Mouse (Mus musculus): ENCODE data around the gene Ccdc28b. TPM values are rescaled to one million over a fixed set of nuclear protein-coding genes. Genes with fewer than 3 reads are reported as not detected.

Ccdc28b gene
- total and polyA plus RNA-seq, 3 experiments = 18.3 to 29.1 TPM; not detected in 1

DNA sequence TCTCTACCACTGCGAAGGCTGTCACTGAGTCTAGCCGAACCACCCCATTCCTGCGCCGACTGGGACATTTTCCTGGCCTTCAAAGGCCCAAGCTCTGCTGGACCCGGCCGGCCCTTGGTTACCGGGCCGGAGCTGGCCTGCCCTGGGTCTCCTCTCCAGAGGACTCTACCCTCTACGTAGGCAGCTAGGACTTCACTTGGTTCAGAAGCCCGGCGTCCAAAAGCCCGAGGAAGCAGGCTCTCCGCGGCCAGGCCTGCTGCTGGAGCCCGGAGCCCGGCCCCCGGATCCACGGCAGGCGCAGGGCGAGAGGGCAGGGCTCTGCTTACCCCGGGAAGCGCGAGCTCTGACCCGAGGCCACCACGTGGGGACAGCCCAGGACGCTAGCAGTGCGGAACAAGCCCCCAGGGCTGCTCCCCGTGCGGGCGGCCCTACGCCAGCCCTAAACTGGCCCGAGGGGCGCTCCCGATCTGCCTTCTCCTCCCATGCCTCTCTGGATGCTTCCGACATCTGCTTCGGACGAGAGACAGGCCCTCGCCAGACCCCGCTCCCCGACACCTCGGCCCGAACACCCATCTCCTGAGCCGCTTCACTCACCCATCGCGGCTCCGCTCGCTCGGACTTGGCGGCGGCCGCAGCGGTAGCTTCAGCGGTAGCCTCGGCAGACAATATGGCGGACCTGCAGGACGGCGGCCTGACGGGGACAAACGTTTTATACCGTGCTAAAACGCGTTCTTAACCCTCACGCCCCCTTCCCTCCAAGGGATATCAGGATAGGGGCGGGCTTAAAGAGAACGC lies 48.5 kb upstream of the Ccdc28b start, which contains the start of gene Kpna6 (continued):
- TF ChIP-seq USF1 (IDR thresholded peaks at IDR 0.05; ENCODE audit: low read depth, low read length) (no peak), POLR2A (IDR thresholded peaks at IDR 0.05; ENCODE audit: control insufficient read depth in 1 of 2, insufficient read depth in 1 of 2, low read depth in 1 of 2, low read length in 2 of 2, poor library complexity in 1 of 2) (peak; percentile 40 to 74; a peak in 2 of 4 replicates), USF2 (IDR thresholded peaks at IDR 0.05; ENCODE audit: borderline replicate concordance in 1 of 2, insufficient read depth in 1 of 2, low read depth in 1 of 2, low read length in 2 of 2) (no peak), UBTF (IDR thresholded peaks at IDR 0.05; ENCODE audit: borderline replicate concordance, insufficient read depth, low read depth, low read length) (peak; percentile 78; the same call in 1 of the 2 replicates), MAFK (IDR thresholded peaks at IDR 0.05; ENCODE audit: borderline replicate concordance, low read depth, low read length) (no peak), ZC3H11A (IDR thresholded peaks at IDR 0.05; ENCODE audit: low read depth, low read length) (no peak), EP300 (IDR thresholded peaks at IDR 0.05; ENCODE audit: low read depth in 1 of 2, low read length in 2 of 2) (no peak), MEF2A (IDR thresholded peaks at IDR 0.05; ENCODE audit: extremely low read depth, insufficient replicate concordance, low read depth, low read length, poor library complexity, severe bottlenecking) (no peak), POLR2AphosphoS5 (IDR thresholded peaks at IDR 0.05; ENCODE audit: borderline replicate concordance, low read depth, low read length) (no peak), ZKSCAN1 (IDR thresholded peaks at IDR 0.05; ENCODE audit: low read depth, low read length) (no peak), JUND (IDR thresholded peaks at IDR 0.05; ENCODE audit: low read depth, low read length) (no peak), NRF1 (IDR thresholded peaks at IDR 0.05; ENCODE audit: insufficient read depth, low read depth, low read length, poor library complexity, severe bottlenecking) (peak; percentile 31; the same call in 1 of the 2 replicates), MXI1 (IDR thresholded peaks at IDR 0.05; ENCODE audit: low read depth, low read length) (no peak; the same call in 1 of the 2 replicates), HCFC1 (IDR thresholded peaks at IDR 0.05; ENCODE audit: low read depth, low read length) (peak; percentile 90)

DNA sequence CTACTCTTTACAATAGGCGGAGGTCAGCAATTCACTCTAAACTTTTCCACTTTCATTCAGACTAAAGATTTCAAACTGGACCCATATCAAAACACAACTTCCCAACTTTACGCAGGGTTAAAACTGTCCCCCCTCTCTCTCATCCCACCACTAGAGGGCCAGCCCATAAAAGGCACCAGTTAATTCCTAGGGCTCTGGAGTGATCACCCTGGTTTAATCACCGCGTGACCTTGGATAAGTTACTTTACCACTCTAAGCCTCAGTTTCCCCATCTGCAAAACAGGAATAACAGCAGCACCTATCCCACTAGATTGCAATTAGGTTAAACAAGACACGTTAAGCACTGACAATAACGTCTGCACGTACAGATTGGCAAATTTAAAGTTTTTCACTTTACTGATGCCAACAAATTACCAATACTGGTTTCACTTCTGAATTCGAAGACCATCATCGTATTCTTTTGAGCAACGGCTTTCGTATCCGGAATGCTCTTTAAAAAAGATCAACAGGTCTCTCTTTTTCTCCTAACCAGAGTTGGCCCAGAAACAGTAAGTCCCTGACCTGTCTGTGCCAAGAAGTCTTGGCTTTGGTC lies 47.8 kb upstream of the Ccdc28b start:
- H3K9ac ChIP-seq (ENCODE audit: control insufficient read depth, low read depth, low read length, poor library complexity, severe bottlenecking) = peak overlapping the region; percentile 95
- H3K4me1 ChIP-seq (ENCODE audit: control insufficient read depth in 1 of 2, insufficient read depth in 2 of 2, low read length in 2 of 2) = peaks cover 8 to 11% of the 10 kb centered on the region in 2 experiments
- peak; percentile 84 for DNase-seq (ENCODE audit: low read depth, low spot score)
- H3K79me2 ChIP-seq (ENCODE audit: control insufficient read depth, insufficient read depth, low read length, poor library complexity) = peaks cover 25% of the 10 kb centered on the region
- H3K27ac ChIP-seq (ENCODE audit: control insufficient read depth, low read depth, low read length) = peak overlapping the region; percentile 67
- H3K27me3 ChIP-seq (ENCODE audit: control insufficient read depth in 1 of 2, insufficient read depth in 2 of 2, low read length in 2 of 2) = no peaks in the 10 kb centered on the region
- H3K4me3 ChIP-seq (ENCODE audit: control insufficient read depth in 1 of 2, insufficient read depth in 1 of 2, low read depth in 2 of 2, low read length in 2 of 2) = peak overlapping the region; percentile 77 to 98
- no peaks in the 10 kb centered on the region for H3K9me3 ChIP-seq (replicated peaks; ENCODE audit: insufficient read depth, low read length)
- peaks cover 0 to 9% of the 10 kb centered on the region in 2 experiments; a peak in 2 of 4 replicates for H3K36me3 ChIP-seq (ENCODE audit: control insufficient read depth in 1 of 2, insufficient read depth in 2 of 2, low read length in 2 of 2)
- peak; percentile 63 for TF ChIP-seq SMC3 (IDR thresholded peaks at IDR 0.05; ENCODE audit: low read depth, low read length)
- peak; percentile 63 for TF ChIP-seq USF1 (IDR thresholded peaks at IDR 0.05; ENCODE audit: low read depth, low read length)
- 0 out of 2 replicates have a peak, but pooled peaks have one; percentile 7 for TF ChIP-seq NELFE (IDR thresholded peaks at IDR 0.05; ENCODE audit: low read depth, low read length)
- TF ChIP-seq MXI1 (IDR thresholded peaks at IDR 0.05; ENCODE audit: low read depth, low read length) = peak; percentile 80
- TF ChIP-seq GATA1 (IDR thresholded peaks at IDR 0.05; ENCODE audit: low read depth, low read length) = no peak
- peak; percentile 47; the same call in 1 of the 2 replicates for TF ChIP-seq CHD1 (IDR thresholded peaks at IDR 0.05; ENCODE audit: low read depth, low read length)
- peak; percentile 64 to 90 (median 82) for TF ChIP-seq CTCF (IDR thresholded peaks at IDR 0.05 in 2 of 3, conservative IDR thresholded peaks at IDR 0.05 in 1 of 3; ENCODE audit: control insufficient read depth in 1 of 3, insufficient read depth in 1 of 3, low read depth in 2 of 3, low read length in 3 of 3, poor library complexity in 1 of 3, severe bottlenecking in 1 of 3)
- no peak for TF ChIP-seq NRF1 (IDR thresholded peaks at IDR 0.05; ENCODE audit: insufficient read depth, low read depth, low read length, poor library complexity, severe bottlenecking)
- no peak for TF ChIP-seq RCOR1 (IDR thresholded peaks at IDR 0.05; ENCODE audit: low read depth, low read length)
- peak; percentile 40 for TF ChIP-seq RAD21 (IDR thresholded peaks at IDR 0.05; ENCODE audit: low read depth, low read length)
- TF ChIP-seq TAL1 (IDR thresholded peaks at IDR 0.05; ENCODE audit: low read length) = no peak
- no peak; the same call in 1 of the 2 replicates for TF ChIP-seq BHLHE40 (IDR thresholded peaks at IDR 0.05; ENCODE audit: borderline replicate concordance, low read depth, low read length)
- TF ChIP-seq MYC (IDR thresholded peaks at IDR 0.05; ENCODE audit: low read depth, low read length) = peak; percentile 66
- TF ChIP-seq POLR2AphosphoS2 (IDR thresholded peaks at IDR 0.05; ENCODE audit: low read length) = no peak
- TF ChIP-seq SIN3A (IDR thresholded peaks at IDR 0.05; ENCODE audit: low read length) = peak; percentile 73
- TF ChIP-seq MAZ (IDR thresholded peaks at IDR 0.05; ENCODE audit: low read depth, low read length) = no peak
- TF ChIP-seq HCFC1 (IDR thresholded peaks at IDR 0.05; ENCODE audit: low read depth, low read length) = 0 out of 2 replicates have a peak, but pooled peaks have one; percentile 19
- TF ChIP-seq ZC3H11A (IDR thresholded peaks at IDR 0.05; ENCODE audit: low read depth, low read length) = peak; percentile 14; the same call in 1 of the 2 replicates
- peak; percentile 55; the same call in 1 of the 2 replicates for TF ChIP-seq TBP (IDR thresholded peaks at IDR 0.05; ENCODE audit: low read depth, low read length)
- no peak for TF ChIP-seq TCF12 (IDR thresholded peaks at IDR 0.05; ENCODE audit: low read depth, low read length)
- TF ChIP-seq ZMIZ1 (IDR thresholded peaks at IDR 0.05; ENCODE audit: low read depth, low read length) = no peak

All from MEL (cell line).